Mouse (Mus musculus) left cerebral cortex, adult 9 months (tissue): Measurements from ENCODE around the gene Cnn1.
A peak's percentile ranks its signal among the peaks of the same experiment; 100 is the strongest.

ENCODE experiments used
- DNase-seq, 2 experiments: peaks; one replicate each; pipeline ENCODE4 v3.0.0; 2022; ENCODE audit warnings: low spot score in 2 of 2

Gene Cnn1

GRCm38 (mm10) chr9:22157516-22158265 lies 58.7 kb downstream of the Cnn1 start:
- peak in 1 of 2 experiments; percentile 7 for DNase-seq
